Mouse (Mus musculus): ENCODE results near the gene Cd200r3.

Gene Cd200r3

GRCm38 (mm10) chr16:45030796-45031195 is 87.3 kb downstream of the Cd200r3 start:
- no peak for DNase-seq (ENCODE audit: low spot score in 2 of 2)
